In the genomic region with DNA sequence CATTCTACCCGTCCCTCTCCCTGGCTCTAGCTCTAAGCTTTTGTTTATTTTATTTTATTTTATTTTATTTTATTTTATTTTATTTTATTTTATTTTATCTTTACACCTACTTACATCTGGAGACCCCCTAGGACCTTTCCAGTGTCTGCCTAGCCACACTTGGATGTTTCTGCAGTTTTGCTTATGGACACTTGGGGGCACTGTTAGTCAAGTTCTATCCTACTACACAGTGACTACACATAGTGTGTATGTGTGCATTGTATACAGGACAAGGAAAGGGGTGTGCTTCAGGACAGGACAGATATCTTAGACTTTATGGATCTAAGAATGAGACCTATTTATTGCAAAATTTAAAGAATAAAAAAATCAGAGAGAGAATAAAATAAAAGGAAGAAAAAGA, we compare ENCODE assay signal across 10 mouse cellular contexts.
A peak's percentile ranks its signal among the peaks of the same experiment; 100 is the strongest.
DNase-seq lines count a peak whose midpoint lies in the region; ATAC-seq and TF ChIP-seq lines count a peak whose summit lies in the region.
"Had no signal": no experiment of that assay in that cellular context is flagged by ENCODE, and none has a peak within 500 bp of the region (broad histone marks: within the 10 kb centered on the region; RNA-seq: fewer than 3 reads in every experiment).

No protein-coding gene starts in this region.

- DNase-seq in intestine, embryonic 14.5 days (ENCODE audit: low spot score): no peak
- DNase-seq in 3T3-L1 (ENCODE audit: low read depth, low spot score): peak; percentile 61
- peak; percentile 18 for DNase-seq in CH12.LX (ENCODE audit: extremely low read depth)
- peak; percentile 31 for DNase-seq in embryo, embryonic 11 days
- DNase-seq in spleen, adult 18-20 months: no peak
- no peak for DNase-seq in cerebellum, adult 11 months
- DNase-seq in c-Kit-positive CD71-positive TER-119-positive erythroid progenitor cells, embryonic 14.5 days (ENCODE audit: low spot score): no peak
- DNase-seq: lung, adult 18-20 months had no signal

- no peaks in the 10 kb centered on the region for H3K4me1 ChIP-seq in intestine, embryonic 14.5 days (replicated peaks; ENCODE audit: control insufficient read depth, insufficient read depth, low read length)
- no peaks in the 10 kb centered on the region for H3K4me1 ChIP-seq in intestine, embryonic 16.5 days (ENCODE audit: control insufficient read depth, insufficient read depth, low read length)
- peaks cover 0 to 2% of the 10 kb centered on the region in 2 experiments; a peak in 1 of 4 replicates for H3K4me1 ChIP-seq in CH12.LX (ENCODE audit: control insufficient read depth in 1 of 2, insufficient read depth in 2 of 2)
- H3K4me1 ChIP-seq: embryonic facial prominence, embryonic 13.5 days had no signal

- no peak for TF ChIP-seq EP300 in CH12.LX (IDR thresholded peaks at IDR 0.05; ENCODE audit: low read length)

- no peaks in the 10 kb centered on the region for H3K79me2 ChIP-seq in CH12.LX (replicated peaks; ENCODE audit: control insufficient read depth, extremely low read depth, insufficient read depth, poor library complexity, severe bottlenecking)

- TF ChIP-seq POLR2A in CH12.LX (IDR thresholded peaks at IDR 0.05; ENCODE audit: low read depth, low read length): no peak

- no peak overlapping the region for H3K4me2 ChIP-seq in intestine, embryonic 14.5 days (ENCODE audit: low read length)
- no peak overlapping the region for H3K4me2 ChIP-seq in intestine, embryonic 16.5 days (ENCODE audit: low read depth, low read length)
- no peak overlapping the region for H3K4me2 ChIP-seq in CH12.LX (ENCODE audit: insufficient read depth, low read depth, poor library complexity, severe bottlenecking)
- H3K4me2 ChIP-seq: embryonic facial prominence, embryonic 13.5 days had no signal

- H3K27me3 ChIP-seq in intestine, embryonic 14.5 days (replicated peaks; ENCODE audit: control insufficient read depth, insufficient read depth, low read length): no peaks in the 10 kb centered on the region
- H3K27me3 ChIP-seq in intestine, embryonic 16.5 days (replicated peaks; ENCODE audit: control insufficient read depth, insufficient read depth, low read length): no peaks in the 10 kb centered on the region
- no peaks in the 10 kb centered on the region for H3K27me3 ChIP-seq in CH12.LX (replicated peaks)
- H3K27me3 ChIP-seq: embryonic facial prominence, embryonic 13.5 days had no signal

- no peak overlapping the region for H3K27ac ChIP-seq in intestine, embryonic 14.5 days (ENCODE audit: low read depth)
- no peak overlapping the region for H3K27ac ChIP-seq in intestine, embryonic 16.5 days (ENCODE audit: low read length)
- no peak overlapping the region for H3K27ac ChIP-seq in CH12.LX (ENCODE audit: insufficient read depth, low read depth)
- H3K27ac ChIP-seq: embryonic facial prominence, embryonic 13.5 days had no signal

- no peak overlapping the region for H3K9ac ChIP-seq in intestine, embryonic 14.5 days (ENCODE audit: low read length)
- H3K9ac ChIP-seq in intestine, embryonic 16.5 days (ENCODE audit: low read depth, low read length): no peak overlapping the region
- no peak overlapping the region for H3K9ac ChIP-seq in CH12.LX (ENCODE audit: insufficient read depth, low read depth)
- H3K9ac ChIP-seq: embryonic facial prominence, embryonic 13.5 days had no signal

- no peaks in the 10 kb centered on the region for H3K36me3 ChIP-seq in intestine, embryonic 14.5 days (ENCODE audit: control insufficient read depth, insufficient read depth, low read length)
- H3K36me3 ChIP-seq in intestine, embryonic 16.5 days (ENCODE audit: control insufficient read depth, insufficient read depth, low read length): no peaks in the 10 kb centered on the region
- no peaks in the 10 kb centered on the region for H3K36me3 ChIP-seq in CH12.LX (replicated peaks in 1 of 2; ENCODE audit: control insufficient read depth in 1 of 2, insufficient read depth in 1 of 2, low read length in 1 of 2)
- H3K36me3 ChIP-seq: embryonic facial prominence, embryonic 13.5 days had no signal

- ATAC-seq in intestine, embryonic 14.5 days (replicated peaks; ENCODE audit: low FRiP score, low TSS enrichment, low read depth): peak; percentile 40; the same call in 1 of the 2 replicates
- no peak for ATAC-seq in intestine, embryonic 16.5 days

- in situ Hi-C loops in CH12.LX (cut with MboI; ENCODE audit: low pct_ligation_motif_present, low pct_unique_long_range_greater_than_20kb, low sequenced_read_pairs): no loop called here

- TF ChIP-seq RAD21 in CH12.LX (IDR thresholded peaks at IDR 0.05; ENCODE audit: low read depth, low read length): peak; percentile 54

- peak; percentile 15 to 70; a peak in 2 of 4 replicates for TF ChIP-seq CTCF in CH12.LX (conservative IDR thresholded peaks at IDR 0.05 in 1 of 2, IDR thresholded peaks at IDR 0.05 in 1 of 2; ENCODE audit: low read depth in 2 of 2, low read length in 2 of 2)

- peaks cover 2% of the 10 kb centered on the region; the same call in 1 of the 2 replicates for H3K9me3 ChIP-seq in intestine, embryonic 14.5 days (ENCODE audit: control insufficient read depth, low read length)
- H3K9me3 ChIP-seq in intestine, embryonic 16.5 days (ENCODE audit: control insufficient read depth, low read length): no peaks in the 10 kb centered on the region
- H3K9me3 ChIP-seq in CH12.LX (replicated peaks; ENCODE audit: low read length): no peaks in the 10 kb centered on the region
- H3K9me3 ChIP-seq: embryonic facial prominence, embryonic 13.5 days had no signal

- H3K4me3 ChIP-seq in intestine, embryonic 14.5 days (ENCODE audit: low read depth, low read length): no peak overlapping the region
- H3K4me3 ChIP-seq in intestine, embryonic 16.5 days (ENCODE audit: low read length): no peak overlapping the region
- no peak overlapping the region for H3K4me3 ChIP-seq in CH12.LX (replicated peaks in 1 of 3; ENCODE audit: low read depth in 2 of 3, low read length in 2 of 3, poor library complexity in 1 of 3)
- H3K4me3 ChIP-seq: embryonic facial prominence, embryonic 13.5 days had no signal

- WGBS in intestine, embryonic 14.5 days: 57% methylated on average over 1 of the region's 1 CpGs
- WGBS in intestine, embryonic 16.5 days: 33% methylated on average over 1 of the region's 1 CpGs

- dilution Hi-C loops in CH12.LX (cut with MboI; ENCODE audit: extremely low pct_ligation_motif_present, extremely low pct_unique_long_range_greater_than_20kb, low sequenced_read_pairs): no loop called here

TF ChIP-seq in CH12.LX, 34 proteins besides CTCF, POLR2A, EP300 and RAD21:
- TF ChIP-seq KAT2A (IDR thresholded peaks at IDR 0.05; ENCODE audit: insufficient replicate concordance, low read length) (no peak), TCF12 (IDR thresholded peaks at IDR 0.05; ENCODE audit: low read depth, low read length) (no peak), UBTF (IDR thresholded peaks at IDR 0.05; ENCODE audit: low read depth, low read length) (no peak), NELFE (IDR thresholded peaks at IDR 0.05; ENCODE audit: low read depth, low read length) (no peak), TBP (conservative IDR thresholded peaks at IDR 0.05; ENCODE audit: low read depth, low read length) (no peak), PAX5 (IDR thresholded peaks at IDR 0.05; ENCODE audit: low read length) (no peak), SIN3A (IDR thresholded peaks at IDR 0.05; ENCODE audit: low read length) (no peak), SMC3 (IDR thresholded peaks at IDR 0.05; ENCODE audit: low read depth, low read length) (0 out of 2 replicates have a peak, but pooled peaks have one; percentile 16)
TF ChIP-seq in CH12.LX: peak in this region for 1.

Comparison
In these comparisons a context has a peak if more than half of its experiments do, and no peak if none do; other contexts are left out.
1. DNase-seq: peak in 3T3-L1 (single experiment), CH12.LX (single experiment) and embryo, embryonic 11 days (single experiment); none in intestine, embryonic 14.5 days (single experiment), spleen, adult 18-20 months (0 of 2), cerebellum, adult 11 months (single experiment) and c-Kit-positive CD71-positive TER-119-positive erythroid progenitor cells, embryonic 14.5 days (single experiment).